Mouse (Mus musculus): Measurements from ENCODE around the gene Fam57b. TPM values are rescaled to one million over a fixed set of nuclear protein-coding genes. Genes with fewer than 3 reads are reported as not detected.

Gene Fam57b
- polyA plus RNA-seq (2016; fragmentation: Nextera tagmentation; extraction: Ambion mirVana): 0.19 and 0.33 TPM in 2 replicates

- peak within 1 kb of the TSS; percentile 90 for H3K9ac ChIP-seq (replicated peaks)
- H3K36me3 ChIP-seq: peaks cover 40% of the 10 kb centered on the region
- 42% methylated on average over 21 of the region's 21 CpGs for WGBS
- H3K4me1 ChIP-seq (replicated peaks): peaks cover 41% of the 10 kb centered on the region
- H3K27me3 ChIP-seq: no peaks in the 10 kb centered on the region
- peak within 1 kb of the TSS; percentile 73 for H3K4me2 ChIP-seq
- H3K27ac ChIP-seq: peak within 1 kb of the TSS; percentile 97
- no peaks in the 10 kb centered on the region for H3K9me3 ChIP-seq
- no peak for ATAC-seq (ENCODE audit: insufficient number of reproducible peaks, insufficient read depth, low FRiP score, low TSS enrichment, low read depth)
- H3K4me3 ChIP-seq (replicated peaks): peak within 1 kb of the TSS; percentile 85
Measured at GRCm38 (mm10) chr7:126797411-126798126, at the start of gene Fam57b. TSS of gene Fam57b (plus strand) at chr7:126797668.

GRCm38 (mm10) chr7:126748824-126749223 lies 48.6 kb upstream of the Fam57b start:
- Histone ChIP-seq H3K4me2 (no peak overlapping the region), H3K36me3 (no peaks in the 10 kb centered on the region), H3K27me3 (no peaks in the 10 kb centered on the region), H3K9ac (replicated peaks) (no peak overlapping the region), H3K27ac (no peak overlapping the region), H3K4me3 (replicated peaks) (no peak overlapping the region), H3K9me3 (no peaks in the 10 kb centered on the region), H3K4me1 (replicated peaks) (peaks cover 8% of the 10 kb centered on the region; the same call in 1 of the 2 replicates)
- no peak for ATAC-seq (ENCODE audit: insufficient number of reproducible peaks, insufficient read depth, low FRiP score, low TSS enrichment, low read depth)
- WGBS: 67% methylated on average over 7 of the region's 7 CpGs

GRCm38 (mm10) chr7:126749582-126750343 lies 47.7 kb upstream of the Fam57b start:
- Histone ChIP-seq H3K9me3 (no peaks in the 10 kb centered on the region), H3K4me1 (replicated peaks) (peaks cover 13% of the 10 kb centered on the region), H3K27ac (no peak overlapping the region), H3K9ac (replicated peaks) (no peak overlapping the region), H3K27me3 (no peaks in the 10 kb centered on the region), H3K36me3 (no peaks in the 10 kb centered on the region), H3K4me2 (no peak overlapping the region), H3K4me3 (replicated peaks) (no peak overlapping the region)
- WGBS: 94% methylated on average over 17 of the region's 17 CpGs
- ATAC-seq (ENCODE audit: insufficient number of reproducible peaks, insufficient read depth, low FRiP score, low TSS enrichment, low read depth): no peak

- Histone ChIP-seq H3K4me2 (peak overlapping the region; percentile 36), H3K36me3 (no peaks in the 10 kb centered on the region), H3K9ac (replicated peaks) (peak overlapping the region; percentile 40; the same call in 1 of the 2 replicates), H3K4me3 (replicated peaks) (0 out of 2 replicates have a peak overlapping the region, but pooled peaks have one; percentile 6), H3K4me1 (replicated peaks) (peaks cover 10% of the 10 kb centered on the region), H3K27me3 (no peaks in the 10 kb centered on the region), H3K27ac (peak overlapping the region; percentile 41; the same call in 1 of the 2 replicates), H3K9me3 (no peaks in the 10 kb centered on the region)
- peak; percentile 58; the same call in 1 of the 2 replicates for ATAC-seq (ENCODE audit: insufficient number of reproducible peaks, insufficient read depth, low FRiP score, low TSS enrichment, low read depth)
- under 1% methylated on average over 9 of the region's 9 CpGs for WGBS
Measured at GRCm38 (mm10) chr7:126754866-126755265, 42.6 kb upstream of the Fam57b start.

- Histone ChIP-seq H3K9me3 (no peaks in the 10 kb centered on the region), H3K36me3 (peaks cover 19% of the 10 kb centered on the region), H3K9ac (replicated peaks) (no peak overlapping the region), H3K27me3 (no peaks in the 10 kb centered on the region), H3K4me2 (no peak overlapping the region), H3K27ac (no peak overlapping the region), H3K4me1 (replicated peaks) (peaks cover 18% of the 10 kb centered on the region), H3K4me3 (replicated peaks) (no peak overlapping the region)
- 59% methylated on average over 7 of the region's 7 CpGs for WGBS
- ATAC-seq (ENCODE audit: insufficient number of reproducible peaks, insufficient read depth, low FRiP score, low TSS enrichment, low read depth): 0 out of 2 replicates have a peak, but pooled peaks have one; percentile 11
Measured at GRCm38 (mm10) chr7:126758539-126758938, 38.9 kb upstream of the Fam57b start.

GRCm38 (mm10) chr7:126759050-126759671 lies 38.3 kb upstream of the Fam57b start, which contains the start of gene Mapk3:
TSS of gene Mapk3 (plus strand) at chr7:126759601.
- Histone ChIP-seq H3K9ac (replicated peaks) (peak within 1 kb of the TSS; percentile 82), H3K27ac (peak within 1 kb of the TSS; percentile 84), H3K4me2 (peak within 1 kb of the TSS; percentile 89), H3K27me3 (no peaks in the 10 kb centered on the region), H3K9me3 (no peaks in the 10 kb centered on the region), H3K4me3 (replicated peaks) (peak within 1 kb of the TSS; percentile 77), H3K36me3 (peaks cover 26% of the 10 kb centered on the region), H3K4me1 (replicated peaks) (peaks cover 18% of the 10 kb centered on the region)
- 0 out of 2 replicates have a peak, but pooled peaks have one; percentile 44 for ATAC-seq (ENCODE audit: insufficient number of reproducible peaks, insufficient read depth, low FRiP score, low TSS enrichment, low read depth)
- WGBS: 0% methylated on average over 26 of the region's 38 CpGs

- peak; percentile 33; the same call in 1 of the 2 replicates for ATAC-seq (ENCODE audit: insufficient number of reproducible peaks, insufficient read depth, low FRiP score, low TSS enrichment, low read depth)
- H3K4me1 ChIP-seq (replicated peaks): peaks cover 13% of the 10 kb centered on the region
Measured at GRCm38 (mm10) chr7:126759672-126760390, 37.6 kb upstream of the Fam57b start.

GRCm38 (mm10) chr7:126760391-126760802 lies 37.1 kb upstream of the Fam57b start:
- peak overlapping the region; percentile 77 for H3K4me3 ChIP-seq (replicated peaks)
- H3K9ac ChIP-seq (replicated peaks): peak overlapping the region; percentile 82
- H3K9me3 ChIP-seq: no peaks in the 10 kb centered on the region
- H3K36me3 ChIP-seq: peaks cover 38% of the 10 kb centered on the region
- WGBS: 24% methylated on average over 3 of the region's 3 CpGs
- H3K27me3 ChIP-seq: no peaks in the 10 kb centered on the region
- peak overlapping the region; percentile 84 for H3K27ac ChIP-seq
- no peak for ATAC-seq (ENCODE audit: insufficient number of reproducible peaks, insufficient read depth, low FRiP score, low TSS enrichment, low read depth)
- H3K4me2 ChIP-seq: peak overlapping the region; percentile 89
- peaks cover 8% of the 10 kb centered on the region for H3K4me1 ChIP-seq (replicated peaks)

More at GRCm38 (mm10) chr7:126759672-126760390, 37.6 kb upstream of the Fam57b start:
- Histone ChIP-seq H3K9me3 (no peaks in the 10 kb centered on the region), H3K27me3 (no peaks in the 10 kb centered on the region), H3K36me3 (peaks cover 32% of the 10 kb centered on the region), H3K4me2 (peak overlapping the region; percentile 89), H3K27ac (peak overlapping the region; percentile 84), H3K9ac (replicated peaks) (peak overlapping the region; percentile 82), H3K4me3 (replicated peaks) (peak overlapping the region; percentile 77)
- under 1% methylated on average over 22 of the region's 24 CpGs for WGBS

- peak overlapping the region; percentile 89 for H3K4me2 ChIP-seq
- no peaks in the 10 kb centered on the region for H3K9me3 ChIP-seq
- H3K4me1 ChIP-seq (replicated peaks): peaks cover 8% of the 10 kb centered on the region
- 78% methylated on average over 4 of the region's 4 CpGs for WGBS
- no peaks in the 10 kb centered on the region for H3K27me3 ChIP-seq
- peaks cover 44% of the 10 kb centered on the region for H3K36me3 ChIP-seq
- H3K4me3 ChIP-seq (replicated peaks): peak overlapping the region; percentile 77; the same call in 1 of the 2 replicates
- no peak overlapping the region for H3K9ac ChIP-seq (replicated peaks)
- peak overlapping the region; percentile 84; the same call in 1 of the 2 replicates for H3K27ac ChIP-seq
- ATAC-seq (ENCODE audit: insufficient number of reproducible peaks, insufficient read depth, low FRiP score, low TSS enrichment, low read depth): no peak
Measured at GRCm38 (mm10) chr7:126760956-126761355, 36.5 kb upstream of the Fam57b start.

GRCm38 (mm10) chr7:126761529-126762067 lies 35.9 kb upstream of the Fam57b start:
- 80% methylated on average over 6 of the region's 6 CpGs for WGBS
- no peak for ATAC-seq (ENCODE audit: insufficient number of reproducible peaks, insufficient read depth, low FRiP score, low TSS enrichment, low read depth)
- H3K36me3 ChIP-seq: peaks cover 49% of the 10 kb centered on the region
- H3K27me3 ChIP-seq: no peaks in the 10 kb centered on the region
- 0 out of 2 replicates have a peak overlapping the region, but pooled peaks have one; percentile 84 for H3K27ac ChIP-seq
- no peak overlapping the region for H3K4me3 ChIP-seq (replicated peaks)
- H3K9me3 ChIP-seq: no peaks in the 10 kb centered on the region
- H3K4me1 ChIP-seq (replicated peaks): peaks cover 8% of the 10 kb centered on the region
- no peak overlapping the region for H3K9ac ChIP-seq (replicated peaks)
- no peak overlapping the region for H3K4me2 ChIP-seq
